Mouse (Mus musculus) CD8-positive naive resting alpha-beta T cell, adult 2 months (primary cell): ENCODE measurements around the gene Use1.

Source experiments
- DNase-seq, 2 experiments: peaks; one replicate each; pipeline ENCODE4 v3.0.0; 2022; ENCODE audit warnings: low read depth in 2 of 2, low spot score in 2 of 2

Use1 gene

GRCm38 (mm10) chr8:71401454-71401853, 34.8 kb downstream of the Use1 start:
- DNase-seq: no peak

DNA sequence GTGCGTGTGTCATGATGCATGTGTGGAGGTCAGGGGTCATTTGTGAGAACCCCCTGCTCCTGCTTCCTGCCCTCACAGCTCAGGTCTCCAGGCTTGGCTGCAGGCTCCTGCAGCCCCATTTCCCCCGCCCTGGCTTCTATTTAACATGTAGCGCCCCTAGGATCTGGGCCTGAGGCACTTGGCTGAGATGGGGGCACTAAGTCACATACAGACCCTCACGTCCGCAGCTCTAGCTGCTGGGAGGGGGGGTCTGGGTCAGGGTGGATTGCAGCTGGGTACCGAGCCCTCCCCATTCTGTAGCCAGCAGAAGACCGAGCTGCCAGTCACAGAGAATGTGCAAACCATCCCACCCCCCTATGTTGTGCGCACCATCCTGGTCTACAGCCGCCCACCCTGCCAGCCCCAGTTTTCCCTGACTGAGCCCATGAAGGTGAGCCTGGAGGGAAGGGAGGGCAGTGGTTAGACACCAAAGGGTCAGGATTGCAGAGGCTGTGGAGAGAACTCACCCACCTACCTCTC, 35.9 kb downstream of the Use1 start:
- DNase-seq: no peak

- DNase-seq: no peak
These were observed 36.6 kb downstream of the Use1 start for GRCm38 (mm10) chr8:71403107-71403885.

DNA sequence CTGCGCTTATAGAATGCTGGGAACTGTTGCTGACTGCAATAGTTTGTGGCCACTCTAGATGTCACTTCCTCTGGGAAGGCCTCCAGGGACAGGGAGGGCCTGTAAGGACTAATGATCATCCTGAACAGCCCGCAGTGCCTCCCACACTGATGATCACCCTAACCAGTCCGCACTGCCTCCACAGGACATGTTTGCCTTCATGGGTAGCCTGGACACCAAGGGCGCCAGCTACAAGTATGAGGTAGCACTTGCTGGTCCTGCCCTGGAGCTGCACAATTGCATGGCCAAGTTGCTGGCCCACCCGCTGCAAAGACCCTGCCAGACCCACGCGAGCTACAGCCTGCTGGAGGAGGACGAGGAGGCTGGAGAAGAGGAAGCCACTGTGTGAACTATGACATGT, 37.4 kb downstream of the Use1 start:
- no peak for DNase-seq

- no peak for DNase-seq
These were observed 38.3 kb downstream of the Use1 start for GRCm38 (mm10) chr8:71404951-71405351.

DNA sequence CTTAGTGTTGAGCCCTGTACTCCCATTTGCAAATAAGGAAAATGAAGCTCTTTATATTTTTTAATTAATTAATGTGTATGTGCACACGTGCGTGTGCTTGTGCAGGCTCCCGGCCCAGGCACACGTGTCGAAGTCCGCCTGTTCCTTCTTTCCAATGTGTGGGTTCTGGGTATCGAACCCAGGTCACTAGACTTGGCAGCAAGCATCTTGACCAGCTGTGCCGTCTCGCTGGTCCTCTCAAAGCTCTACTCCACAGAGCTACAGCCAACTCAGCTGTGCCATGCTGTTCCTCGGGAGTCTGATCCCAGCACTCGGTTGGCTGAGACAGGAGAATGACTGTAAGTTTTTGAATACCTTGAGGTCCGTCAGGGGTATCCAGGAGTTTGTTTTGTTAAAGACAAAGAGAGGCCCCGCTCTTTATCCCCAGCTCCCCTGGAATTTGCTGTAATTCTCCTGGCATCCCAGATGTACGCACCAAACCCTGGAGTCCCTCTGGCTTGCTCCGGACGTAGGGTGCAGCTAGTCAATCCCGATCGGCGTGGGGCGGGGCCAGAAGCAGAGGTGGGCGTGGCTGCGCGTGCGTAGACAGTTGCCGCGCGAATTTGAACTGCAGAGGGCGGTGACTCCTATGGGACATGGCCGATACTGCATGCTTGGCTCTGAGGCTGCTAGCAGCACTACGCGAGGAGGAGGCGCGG, 38.9 kb downstream of the Use1 start, which contains the start of gene Ankle1:
Ankle1 (plus strand) TSS at position 610 of the 698 bp plus-strand sequence.
- peak; percentile 93 to 98 for DNase-seq

DNA sequence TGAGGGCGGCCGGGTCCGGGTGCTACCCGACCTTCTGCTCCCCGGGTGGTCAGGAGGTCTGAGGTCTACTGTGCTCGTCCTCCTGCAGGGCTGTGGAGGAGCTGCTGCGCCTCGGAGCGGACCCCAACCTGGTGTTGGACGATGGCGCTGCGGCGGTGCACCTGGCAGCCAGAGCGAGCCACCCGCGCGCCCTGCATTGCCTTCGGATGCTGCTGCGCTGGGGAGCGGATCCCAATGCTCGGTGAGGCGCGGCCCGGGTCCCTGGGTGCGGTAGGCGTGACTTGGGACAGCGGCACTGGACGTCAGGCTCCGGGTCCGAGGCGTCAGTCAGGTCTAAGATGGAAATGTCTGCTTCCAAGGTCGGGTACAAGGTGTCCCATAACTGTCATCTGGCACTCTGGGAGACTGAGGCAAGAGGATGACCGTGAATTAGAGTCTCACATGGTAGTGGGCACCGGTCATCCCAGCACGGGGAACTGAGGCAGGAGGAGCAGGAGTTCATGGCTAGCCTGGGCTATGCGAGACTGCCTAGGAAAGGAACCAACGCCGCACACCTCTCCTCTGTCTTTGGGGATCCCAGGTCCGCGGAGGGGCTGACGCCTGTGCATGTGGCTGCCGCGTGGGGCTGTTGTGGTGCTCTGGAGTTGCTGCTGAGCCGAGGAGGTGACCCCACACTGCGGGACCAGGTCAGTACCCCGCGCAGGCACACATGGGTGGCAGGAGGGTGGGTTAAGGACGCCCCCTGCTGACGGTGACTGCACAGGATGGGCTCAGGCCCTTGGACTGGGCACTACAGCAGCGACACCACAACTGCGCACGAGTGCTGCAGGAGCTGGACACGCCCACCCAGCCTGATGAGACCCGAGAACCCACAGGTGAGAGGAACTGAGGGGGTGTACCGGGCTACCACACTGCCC, 39.7 kb downstream of the Use1 start:
- DNase-seq: peak in 1 of 2 experiments; percentile 11

DNA sequence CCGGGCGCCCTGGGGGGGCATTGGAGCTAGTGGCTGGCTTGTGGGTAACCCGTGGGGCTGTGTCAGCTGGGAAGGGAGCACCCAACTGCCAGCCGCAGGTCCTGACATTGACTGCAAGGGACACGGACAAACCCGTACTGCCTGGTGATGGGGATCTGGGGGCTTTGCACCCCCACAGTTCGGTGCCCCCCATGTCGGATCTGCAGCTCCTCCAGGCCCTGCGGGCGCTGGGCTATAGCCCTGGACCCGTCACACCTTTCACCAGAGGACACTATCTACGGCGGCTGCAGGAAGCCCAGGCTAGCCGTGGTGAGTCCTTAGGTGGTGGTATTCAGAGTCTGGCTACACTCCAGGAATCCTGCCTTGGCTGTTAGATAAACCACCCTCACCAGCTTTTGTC, 40.8 kb downstream of the Use1 start:
- no peak for DNase-seq

GRCm38 (mm10) chr8:71408231-71408630, 41.6 kb downstream of the Use1 start:
- no peak for DNase-seq

- peak in 1 of 2 experiments; percentile 20 for DNase-seq
These were observed 45.1 kb downstream of the Use1 start for GRCm38 (mm10) chr8:71411535-71412273.
